Mouse (Mus musculus) stomach, postnatal 0 days (tissue): ENCODE data around the gene Atl3.

Experiments
- CTCF ChIP-seq: IDR thresholded peaks from 2 replicates; pipeline ENCODE4 v1.5.1; 2016; ENCODE audit warnings: antibody characterized with exemption, low read depth, mild to moderate bottlenecking, moderate library complexity
- EP300 ChIP-seq: optimal IDR thresholded peaks from 2 replicates; pipeline ENCODE3; 2016; ENCODE audit warnings: antibody characterized with exemption

GRCm38 (mm10) chr19:7557328-7557822 is 63.5 kb downstream of the Atl3 start, which contains the start of gene Pla2g16:
- TF ChIP-seq CTCF (peak; percentile 49), EP300 (no peak)
